Mouse (Mus musculus) splenic B cell, adult 2 months (primary cell): ENCODE results near the gene Mrpl43.
"Not testable (repeated sequence)": the region's sequence is repeated elsewhere in the genome, so short reads cannot be mapped to it uniquely, and the experiment has no call there.

Source experiments
- DNase-seq: peaks from one replicate; pipeline ENCODE4 v3.0.0-alpha.2; 2011; ENCODE audit warnings: low read depth, low spot score
- H3K27me3 ChIP-seq: 2 replicates; pipeline ENCODE4 v1.6.1; 2012; ENCODE audit warnings: mild to moderate bottlenecking, low read length, moderate library complexity, mixed read lengths; ENCODE audit not compliant: control insufficient read depth, poor library complexity, insufficient read depth, severe bottlenecking
- H3K36me3 ChIP-seq: 2 replicates; pipeline ENCODE4 v1.6.1; 2012; ENCODE audit warnings: mild to moderate bottlenecking, low read length, moderate library complexity, mixed read lengths; ENCODE audit not compliant: control insufficient read depth, poor library complexity, insufficient read depth, severe bottlenecking

The Mrpl43 gene

GRCm38 (mm10) chr19:45005957-45006712, at the start of gene Mrpl43:
Gene Mrpl43, minus strand, starts transcription at chr19:45006442.
- Histone ChIP-seq H3K27me3 (no peaks in the 10 kb centered on the region), H3K36me3 (peaks cover 6% of the 10 kb centered on the region)
- peak; percentile 95 for DNase-seq

- Histone ChIP-seq H3K36me3 (peaks cover 2% of the 10 kb centered on the region), H3K27me3 (no peaks in the 10 kb centered on the region)
- DNase-seq = no peak
Observed at GRCm38 (mm10) chr19:45054892-45055690, 48.8 kb upstream of the Mrpl43 start.

GRCm38 (mm10) chr19:45053451-45053850, 47.2 kb upstream of the Mrpl43 start:
- peaks cover 2% of the 10 kb centered on the region for H3K36me3 ChIP-seq
- DNase-seq = no peak
- H3K27me3 ChIP-seq = no peaks in the 10 kb centered on the region

GRCm38 (mm10) chr19:45049523-45049922, 43.3 kb upstream of the Mrpl43 start:
- H3K27me3 ChIP-seq = no peaks in the 10 kb centered on the region
- peaks cover 2% of the 10 kb centered on the region for H3K36me3 ChIP-seq
- no peak for DNase-seq

- no peak for DNase-seq
- Histone ChIP-seq H3K36me3 (peaks cover 2% of the 10 kb centered on the region), H3K27me3 (no peaks in the 10 kb centered on the region)
Observed at GRCm38 (mm10) chr19:45048644-45049365, 42.6 kb upstream of the Mrpl43 start.

GRCm38 (mm10) chr19:45047935-45048643, 41.8 kb upstream of the Mrpl43 start:
- Histone ChIP-seq H3K27me3 (no peaks in the 10 kb centered on the region), H3K36me3 (peaks cover 2% of the 10 kb centered on the region)
- peak; percentile 79 for DNase-seq

GRCm38 (mm10) chr19:45047417-45047934, 41.2 kb upstream of the Mrpl43 start, which contains the start of gene Sfxn3:
Gene Sfxn3, plus strand, starts transcription at chr19:45047503.
- no peaks in the 10 kb centered on the region for H3K27me3 ChIP-seq
- peak; percentile 88 for DNase-seq
- H3K36me3 ChIP-seq = peaks cover 2% of the 10 kb centered on the region

GRCm38 (mm10) chr19:45046523-45047321, 40.5 kb upstream of the Mrpl43 start:
- peak; percentile 80 for DNase-seq
- Histone ChIP-seq H3K27me3 (no peaks in the 10 kb centered on the region), H3K36me3 (peaks cover 2% of the 10 kb centered on the region)

- Histone ChIP-seq H3K36me3 (peaks cover 2% of the 10 kb centered on the region), H3K27me3 (no peaks in the 10 kb centered on the region)
- DNase-seq = no peak
Observed at GRCm38 (mm10) chr19:45045651-45046050, 39.4 kb upstream of the Mrpl43 start, which contains the start of gene Pdzd7. Gene Pdzd7, minus strand, starts transcription at chr19:45045717.

- Histone ChIP-seq H3K27me3 (no peaks in the 10 kb centered on the region), H3K36me3 (no peaks in the 10 kb centered on the region; the same call in 1 of the 2 replicates)
- DNase-seq = no peak
Observed at GRCm38 (mm10) chr19:45045236-45045635, 39.0 kb upstream of the Mrpl43 start.

GRCm38 (mm10) chr19:45044389-45044927, 38.2 kb upstream of the Mrpl43 start:
- no peak for DNase-seq
- H3K36me3 ChIP-seq = no peaks in the 10 kb centered on the region; the same call in 1 of the 2 replicates
- H3K27me3 ChIP-seq = no peaks in the 10 kb centered on the region

- Histone ChIP-seq H3K36me3 (no peaks in the 10 kb centered on the region), H3K27me3 (no peaks in the 10 kb centered on the region)
- no peak for DNase-seq
Observed at GRCm38 (mm10) chr19:45040214-45040613, 34.0 kb upstream of the Mrpl43 start.

- DNase-seq, H3K36me3 ChIP-seq, H3K27me3 ChIP-seq: not testable (repeated sequence)
Observed at GRCm38 (mm10) chr19:45038198-45038597, 32.0 kb upstream of the Mrpl43 start.
